Mouse (Mus musculus): ENCODE measurements at regions not wholly inside any gene's neighbourhood (a gene's known extent, or its start where the extent isn't known, plus 50 kb on each side); places are given as distances from the start of the nearest gene placed in this dataset.

GRCm38 (mm10) chr14:40063371-40063770, 590.5 kb upstream of the Nrg3 start:
- DNase-seq (ENCODE audit: inconsistent ontology term), result no peak

- no peak for DNase-seq (ENCODE audit: inconsistent ontology term)
These were observed 569.0 kb upstream of the Nrg3 start for GRCm38 (mm10) chr14:40041879-40042278.

- no peak for DNase-seq (ENCODE audit: inconsistent ontology term)
These were observed 563.3 kb upstream of the Nrg3 start for GRCm38 (mm10) chr14:40036173-40036572.

- DNase-seq (ENCODE audit: inconsistent ontology term), result peak; percentile 31
These were observed 542.4 kb upstream of the Nrg3 start for GRCm38 (mm10) chr14:40015261-40015660.

GRCm38 (mm10) chr14:40014646-40015045, 541.8 kb upstream of the Nrg3 start:
- DNase-seq (ENCODE audit: inconsistent ontology term), result peak; percentile 78

GRCm38 (mm10) chr14:40009781-40010551, 537.1 kb upstream of the Nrg3 start:
- DNase-seq (ENCODE audit: inconsistent ontology term), result peak; percentile 28
